Mouse (Mus musculus) gastrocnemius, adult 2 months (tissue): ENCODE measurements around the gene Slco2a1. TPM values are rescaled to one million over a fixed set of nuclear protein-coding genes. Genes with fewer than 3 reads are reported as not detected.
A peak's percentile ranks its signal among the peaks of the same experiment; 100 is the strongest.

ENCODE experiments used
- DNase-seq: peaks from one replicate; pipeline ENCODE4 v3.0.0; 2022
- H3K27ac ChIP-seq: fragments of 200-600 bp; 2 replicates; pipeline ENCODE4 v1.8.1; 2022; ENCODE audit warnings: mild to moderate bottlenecking
- H3K4me3 ChIP-seq: fragments of 200-600 bp; 2 replicates; pipeline ENCODE4 v1.8.1; 2022; ENCODE audit warnings: mild to moderate bottlenecking, moderate library complexity
- CTCF ChIP-seq: fragments of 200-600 bp; IDR thresholded peaks from 2 replicates; pipeline ENCODE4 v1.8.1; 2022; ENCODE audit warnings: antibody characterized with exemption, mild to moderate bottlenecking, moderate library complexity
- intact Hi-C: fragments of 180-260 bp; cut with DNase I; formaldehyde crosslinking; loops from one replicate; pipeline ENCODE4 v1.15.1; 2025
- total RNA-seq, 2 experiments: library from RNA; stranded (reverse); gene quantifications; 2 replicates each; pipeline ENCODE4 v1.2.3; 2021

Gene Slco2a1
- total RNA-seq, 2 experiments from 2014 or later: 0.59 to 0.84 TPM

DNA sequence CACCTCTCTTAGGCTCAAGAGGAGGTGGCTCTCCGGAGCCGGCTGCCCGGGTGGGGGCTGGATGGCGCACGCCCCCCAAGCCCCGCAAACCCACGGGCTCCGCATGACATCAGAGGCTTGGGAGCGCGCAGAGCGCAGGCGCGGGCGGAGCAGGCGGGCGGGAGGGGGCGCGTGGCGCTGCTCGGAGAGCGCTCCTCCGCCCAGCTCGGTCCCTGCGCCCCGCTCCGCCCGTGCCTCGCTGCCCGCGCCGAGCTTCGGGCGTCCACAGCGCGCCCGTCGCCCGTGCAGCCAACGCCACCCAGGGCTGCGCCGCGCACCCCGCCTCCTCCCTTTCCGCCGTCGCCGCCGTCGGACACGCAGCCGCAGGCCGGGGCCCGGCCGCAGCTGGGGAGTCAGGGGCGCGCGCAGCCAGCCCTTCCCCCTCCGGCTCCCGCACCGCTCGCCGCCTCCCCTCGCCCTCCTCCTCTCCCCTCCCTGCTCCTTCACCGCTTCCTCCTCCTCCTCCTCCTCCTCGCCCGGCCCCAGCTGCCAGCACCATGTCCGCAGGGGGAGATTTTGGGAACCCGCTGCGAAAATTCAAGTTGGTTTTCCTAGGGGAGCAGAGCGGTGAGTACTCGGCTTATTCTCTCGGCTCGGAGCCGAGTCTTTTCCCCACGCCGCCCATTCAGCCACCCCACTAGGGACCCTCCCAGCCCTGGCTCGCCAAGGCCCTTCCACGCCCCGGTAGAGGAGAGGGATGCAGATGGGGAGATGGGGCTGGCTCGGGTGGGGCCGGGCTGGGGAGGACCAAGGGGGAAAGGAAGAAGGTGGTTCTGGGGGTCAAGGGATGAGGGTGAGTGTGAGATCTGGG is 123.3 kb downstream of the Slco2a1 start, which contains the start of gene Rab6b:
TSS of gene Rab6b (plus strand) at position 167 of the 850 bp plus-strand sequence.
- peak; percentile 63 for DNase-seq
- Histone ChIP-seq H3K4me3 (peak within 1 kb of the TSS; percentile 75), H3K27ac (peak within 1 kb of the TSS; percentile 43)
- TF ChIP-seq CTCF: no peak
- intact Hi-C loops: no loop called here

DNA sequence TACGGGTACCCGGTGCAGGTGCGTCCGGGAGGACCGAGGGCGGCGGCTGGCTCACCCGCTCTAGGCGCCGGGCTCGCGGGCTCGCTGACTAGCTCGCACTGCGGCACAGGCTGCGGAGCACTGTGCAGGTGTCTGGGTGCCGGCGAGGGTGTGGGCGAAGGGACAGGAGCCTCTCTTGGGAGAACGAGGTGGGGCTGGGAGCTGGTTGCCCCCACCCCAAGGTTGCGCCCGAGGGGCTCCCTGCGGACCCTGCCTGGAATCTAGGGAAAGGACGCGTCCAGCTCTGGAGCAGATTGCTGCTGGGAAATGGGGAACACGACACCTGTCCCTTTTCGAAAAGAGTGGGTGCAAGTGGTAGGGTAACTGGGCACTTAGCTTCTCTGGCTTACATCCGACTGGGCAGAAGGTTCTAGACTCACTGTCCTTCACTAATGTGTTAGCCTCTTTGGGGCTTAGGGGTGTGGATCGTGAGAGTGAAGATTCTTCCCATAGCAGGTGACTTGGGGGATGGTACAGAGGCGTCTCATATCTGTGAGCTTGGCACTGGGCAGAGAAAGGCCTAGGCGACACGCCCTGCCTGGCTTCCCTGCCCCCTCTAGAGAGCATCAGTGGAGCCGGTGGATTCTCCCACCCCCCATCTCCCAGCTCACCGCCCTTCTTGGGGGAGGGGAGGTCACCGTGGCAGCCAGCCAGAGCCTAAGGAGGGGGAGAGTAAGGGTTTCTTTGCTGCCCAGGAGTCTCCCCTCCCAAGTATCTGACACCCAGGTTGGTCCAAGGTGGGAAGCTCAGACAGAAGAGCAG is 124.2 kb downstream of the Slco2a1 start:
- intact Hi-C loops: no loop called here
- TF ChIP-seq CTCF: no peak
- no peak for DNase-seq
- Histone ChIP-seq H3K4me3 (peak overlapping the region; percentile 75), H3K27ac (no peak overlapping the region)

DNA sequence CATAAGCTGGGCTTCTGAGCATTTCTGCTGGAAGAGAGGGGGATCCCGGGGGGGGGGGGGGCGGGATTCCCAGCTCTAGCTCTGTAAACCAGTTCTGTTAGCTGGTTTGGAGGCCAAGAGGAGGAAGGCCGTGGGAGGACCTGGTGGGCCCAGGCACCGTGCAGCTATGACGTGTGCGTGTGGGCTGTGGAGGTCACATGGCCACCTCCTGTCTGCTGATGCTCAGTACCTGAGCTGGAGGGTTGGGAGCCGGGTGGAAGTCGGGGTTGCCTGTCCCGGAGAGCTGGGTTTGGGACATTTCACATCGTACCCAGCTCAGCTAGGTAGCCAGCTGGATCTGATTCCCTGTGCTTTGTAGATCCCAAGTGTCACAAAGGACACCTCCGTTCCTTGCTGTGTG is 124.8 kb downstream of the Slco2a1 start:
- intact Hi-C loops: no loop called here
- no peak for DNase-seq
- H3K27ac ChIP-seq: no peak overlapping the region

DNA sequence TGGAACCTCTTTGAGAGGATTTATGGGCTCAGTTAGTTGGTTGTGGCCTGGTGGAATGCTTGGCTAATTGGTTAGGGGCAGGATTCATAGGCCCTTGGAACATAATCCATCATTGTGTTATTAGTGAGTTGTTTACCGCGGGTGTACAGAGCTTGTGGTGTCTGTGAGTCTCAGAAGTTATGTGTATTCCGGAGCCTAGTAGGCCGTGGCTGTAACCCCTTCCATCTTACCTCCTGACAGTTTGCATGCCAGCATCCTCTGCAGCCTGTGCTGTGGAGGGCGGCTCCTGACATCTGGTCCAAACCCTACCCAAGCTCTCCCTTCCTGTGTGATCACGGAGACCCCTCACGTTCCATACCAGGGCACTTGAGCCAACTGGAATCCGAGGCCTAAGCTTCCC is 125.8 kb downstream of the Slco2a1 start:
- no peak for TF ChIP-seq CTCF
- intact Hi-C loops: no loop called here
- no peak for DNase-seq
- Histone ChIP-seq H3K4me3 (no peak overlapping the region), H3K27ac (no peak overlapping the region)

More for the DNA sequence above, 124.8 kb downstream of the Slco2a1 start:
- H3K4me3 ChIP-seq: no peak overlapping the region
- TF ChIP-seq CTCF: no peak

DNA sequence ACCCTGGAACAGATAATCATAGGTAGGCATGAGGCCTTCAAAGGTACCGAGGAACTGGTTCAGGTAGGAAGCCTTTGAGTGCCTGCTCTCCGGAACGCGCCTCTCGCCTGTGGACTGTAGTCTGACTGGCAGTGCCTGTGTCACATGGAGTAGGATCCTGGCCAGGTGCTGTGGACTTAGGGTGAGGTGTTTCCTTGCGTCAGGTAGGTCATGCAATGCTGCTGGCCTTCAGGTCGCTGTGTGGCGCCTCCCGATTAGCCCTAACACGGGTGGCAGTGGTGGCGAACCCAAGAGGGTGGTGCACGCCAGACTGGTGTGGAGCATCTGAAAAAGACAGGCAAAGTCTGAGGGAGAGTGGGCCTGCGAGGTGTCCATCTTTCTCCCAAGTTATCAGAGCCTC is 126.4 kb downstream of the Slco2a1 start:
- no peak for DNase-seq
- Histone ChIP-seq H3K27ac (no peak overlapping the region), H3K4me3 (no peak overlapping the region)
- TF ChIP-seq CTCF: no peak
- intact Hi-C loops: no loop called here

DNA sequence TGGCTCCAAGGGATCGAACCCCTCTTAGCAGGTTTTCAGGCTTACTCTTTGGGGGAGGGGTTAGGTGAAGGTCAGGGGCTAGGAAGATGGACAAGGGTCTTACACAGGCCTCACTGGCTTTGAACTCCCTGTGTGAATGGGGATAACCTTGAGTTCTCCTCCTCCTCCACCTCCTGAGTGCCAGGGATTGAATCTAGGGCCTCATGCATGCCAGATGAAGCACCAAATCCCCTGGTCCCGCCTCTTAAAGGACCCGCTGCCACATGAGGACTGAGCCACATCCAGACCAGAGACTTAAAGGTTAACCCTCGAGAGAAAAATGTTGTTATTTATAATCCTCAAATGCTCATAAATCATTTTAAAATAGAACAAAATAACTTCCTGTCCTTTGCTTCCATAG is 128.4 kb downstream of the Slco2a1 start:
- Histone ChIP-seq H3K27ac (no peak overlapping the region), H3K4me3 (no peak overlapping the region)
- TF ChIP-seq CTCF: no peak
- intact Hi-C loops: no loop called here
- no peak for DNase-seq

DNA sequence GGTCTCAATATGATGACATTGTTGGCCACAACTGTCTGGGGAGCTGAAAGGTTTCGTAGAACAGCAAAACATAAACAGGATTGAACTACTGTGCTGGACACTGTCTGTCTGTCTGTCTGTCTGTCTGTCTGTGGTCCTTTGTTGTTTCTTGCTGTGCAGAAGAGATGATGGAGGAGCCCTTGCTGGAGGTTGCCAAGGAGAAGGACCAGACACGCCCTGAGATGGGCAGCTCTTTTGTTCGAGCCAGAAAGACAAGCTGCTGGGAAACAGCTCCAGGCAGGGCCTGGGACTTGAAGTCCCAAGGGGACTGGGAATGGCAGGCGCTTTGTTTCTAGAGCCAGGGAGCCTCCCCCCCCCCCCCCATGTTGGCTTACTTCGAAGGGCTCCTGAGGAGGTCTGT is 129.0 kb downstream of the Slco2a1 start:
- DNase-seq: no peak
- intact Hi-C loops: no loop called here
- no peak overlapping the region for H3K4me3 ChIP-seq
- H3K27ac ChIP-seq: no peak overlapping the region
- TF ChIP-seq CTCF: no peak

DNA sequence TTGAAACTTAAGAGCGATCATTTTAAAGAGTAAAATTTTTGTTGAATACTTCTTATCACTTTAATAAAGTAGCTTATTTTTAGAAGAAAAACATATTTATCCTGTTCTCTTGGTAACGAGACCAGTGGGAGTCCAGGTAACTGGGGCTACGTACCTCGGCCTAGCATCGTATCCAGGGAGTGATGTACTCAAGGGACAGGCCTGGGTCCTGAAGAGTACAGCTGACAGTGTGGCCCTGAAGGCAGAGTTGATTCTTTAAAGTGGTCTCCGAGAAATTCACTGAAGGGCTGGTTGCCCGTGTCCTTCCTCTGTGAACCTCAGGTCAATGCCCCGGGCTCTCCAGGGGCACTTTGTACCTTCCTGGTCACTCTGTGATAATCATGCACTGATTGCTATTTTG is 129.4 kb downstream of the Slco2a1 start:
- H3K4me3 ChIP-seq: no peak overlapping the region
- intact Hi-C loops: no loop called here
- H3K27ac ChIP-seq: no peak overlapping the region
- no peak for TF ChIP-seq CTCF
- no peak for DNase-seq

DNA sequence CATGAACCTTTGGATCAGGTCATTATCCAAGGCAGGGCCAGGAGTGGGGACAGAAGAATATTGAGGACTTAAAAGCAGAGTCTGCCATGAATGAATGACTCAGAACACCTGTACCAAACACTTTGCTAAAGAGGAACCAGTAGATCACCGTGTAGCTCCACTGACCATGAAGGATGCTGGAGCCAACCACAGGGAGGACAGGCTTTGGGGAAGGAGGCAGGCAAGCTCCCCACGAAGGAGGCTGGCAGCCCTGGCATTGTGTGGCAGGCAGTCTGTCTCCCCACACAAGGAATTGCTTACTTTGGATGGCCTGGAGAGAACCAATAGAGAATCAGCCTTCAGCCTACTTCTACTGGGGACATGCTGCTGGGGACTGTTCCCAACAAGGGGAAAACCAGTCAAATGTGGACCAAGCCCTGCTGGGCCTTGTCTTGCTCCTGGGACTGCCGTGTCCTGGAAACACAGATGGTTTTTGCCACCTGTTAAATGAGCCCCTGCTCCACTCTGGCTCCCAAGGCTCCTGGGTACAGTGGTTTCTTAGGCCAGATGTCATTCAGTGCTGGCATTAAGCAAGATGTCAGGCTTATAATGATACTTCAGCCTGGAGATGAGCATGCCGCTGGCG is 130.3 kb downstream of the Slco2a1 start:
- DNase-seq: no peak
- Histone ChIP-seq H3K27ac (no peak overlapping the region), H3K4me3 (no peak overlapping the region)
- no peak for TF ChIP-seq CTCF
- intact Hi-C loops: no loop called here

DNA sequence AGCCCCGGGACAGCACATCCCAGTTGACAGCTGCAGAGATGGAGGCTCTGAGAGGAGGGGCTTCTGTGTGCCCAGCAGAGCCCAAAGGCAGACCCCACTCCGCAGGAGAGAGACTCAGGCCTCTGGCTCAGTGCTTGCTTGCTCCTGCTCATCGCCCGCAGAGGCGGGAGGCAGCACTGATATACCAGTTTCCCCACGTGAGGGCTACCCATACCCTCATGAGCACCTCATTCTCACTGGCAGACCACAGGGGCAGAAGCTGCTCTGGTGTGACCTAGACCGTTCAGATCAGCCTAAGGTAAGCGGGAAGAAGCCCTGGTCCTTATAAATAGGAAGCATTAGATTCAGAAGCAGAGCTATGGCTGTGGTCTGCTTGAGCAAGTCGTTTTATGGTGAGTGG is 131.3 kb downstream of the Slco2a1 start:
- TF ChIP-seq CTCF: no peak
- intact Hi-C loops: no loop called here
- no peak for DNase-seq
- Histone ChIP-seq H3K4me3 (no peak overlapping the region), H3K27ac (no peak overlapping the region)

DNA sequence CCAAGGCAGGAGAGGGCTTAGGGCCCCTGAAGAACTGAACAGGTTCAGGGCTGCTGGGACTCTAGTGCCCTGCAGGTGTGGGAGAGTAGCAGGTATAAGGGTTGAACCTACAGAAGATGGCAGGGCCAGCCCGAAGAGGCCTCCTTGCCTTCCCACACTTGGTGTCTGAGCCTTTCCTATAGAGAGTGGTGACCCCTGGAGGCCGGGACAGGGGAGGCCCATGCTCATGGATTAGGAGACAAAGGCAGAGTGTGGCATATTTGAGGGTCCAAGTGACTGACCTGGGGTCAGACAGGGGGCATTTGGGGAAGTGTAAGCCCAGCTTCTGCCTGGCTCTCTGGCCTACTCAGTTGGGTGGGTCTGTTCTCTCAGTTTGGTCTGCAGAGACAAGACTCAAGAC is 131.7 kb downstream of the Slco2a1 start:
- intact Hi-C loops: no loop called here
- Histone ChIP-seq H3K27ac (no peak overlapping the region), H3K4me3 (no peak overlapping the region)
- no peak for DNase-seq
- no peak for TF ChIP-seq CTCF

DNA sequence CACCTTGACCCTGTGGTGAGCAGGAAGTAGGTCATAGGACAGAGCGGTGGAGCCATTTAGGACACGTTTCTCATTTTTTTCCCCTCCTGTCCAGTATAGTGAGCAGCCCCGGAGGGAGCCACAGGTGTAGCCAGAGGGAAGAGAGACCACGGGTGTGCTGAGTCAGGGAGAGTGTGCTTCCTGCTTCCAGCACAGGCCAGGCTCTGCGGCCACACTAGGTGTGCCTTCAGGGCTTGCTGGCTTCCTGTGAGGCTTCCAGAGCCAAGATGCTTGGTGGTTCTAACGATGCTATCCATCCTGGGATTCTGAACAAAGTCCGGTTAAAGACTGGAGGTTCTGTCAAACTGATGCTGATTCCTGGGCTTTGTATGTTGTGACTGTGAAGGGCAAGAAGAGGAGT is 133.0 kb downstream of the Slco2a1 start:
- TF ChIP-seq CTCF: no peak
- Histone ChIP-seq H3K27ac (no peak overlapping the region), H3K4me3 (no peak overlapping the region)
- intact Hi-C loops: no loop called here
- DNase-seq: no peak

DNA sequence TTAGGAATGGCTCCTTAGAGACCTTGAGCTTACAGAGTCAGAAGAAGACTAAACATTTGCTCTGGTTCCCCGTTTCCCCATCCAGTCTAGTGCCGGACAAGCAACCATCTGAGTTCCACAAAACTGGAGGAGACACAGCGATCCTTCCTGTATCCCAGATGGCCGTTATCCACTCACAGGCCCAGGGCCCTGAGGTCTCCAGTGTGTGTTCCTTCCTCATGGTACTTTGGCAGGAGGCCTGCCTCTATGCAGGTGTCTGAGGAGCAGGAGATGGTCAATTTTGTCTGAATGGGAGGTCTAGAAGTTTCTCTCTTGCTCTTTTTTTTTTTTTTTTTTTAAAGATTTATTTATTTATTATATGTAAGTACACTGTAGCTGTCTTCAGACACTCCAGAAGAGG is 136.2 kb downstream of the Slco2a1 start:
- no peak overlapping the region for H3K4me3 ChIP-seq
- no peak for TF ChIP-seq CTCF
- no peak for DNase-seq
- intact Hi-C loops: no loop called here
- H3K27ac ChIP-seq: no peak overlapping the region
